ENCODE assay signal across 17 mouse cellular contexts in the genomic region with DNA sequence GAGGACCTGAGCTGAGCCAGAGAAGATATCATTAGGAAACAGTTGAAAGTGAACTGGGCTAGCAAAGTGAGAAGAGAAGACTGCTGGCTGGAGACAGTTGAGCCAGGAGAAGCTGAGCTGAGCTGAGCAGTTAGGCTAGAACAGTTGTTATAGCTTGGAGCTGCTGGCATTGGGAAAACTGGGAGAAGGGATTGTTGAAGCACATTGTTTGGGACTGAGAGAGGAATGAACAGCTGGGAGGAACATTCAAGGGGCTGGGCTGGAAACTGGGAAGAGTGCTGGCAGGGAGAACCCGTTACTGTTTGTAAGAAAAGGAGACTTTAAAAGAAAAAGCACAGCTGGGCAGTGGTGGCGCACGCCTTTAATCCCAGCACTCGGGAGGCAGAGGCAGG. TPM values are rescaled to one million over a fixed set of nuclear protein-coding genes. Genes with fewer than 3 reads are reported as not detected.
DNase-seq lines count a peak whose midpoint lies in the region; ATAC-seq and TF ChIP-seq lines count a peak whose summit lies in the region.
"Had no signal": no experiment of that assay in that cellular context is flagged by ENCODE, and none has a peak within 500 bp of the region (broad histone marks: within the 10 kb centered on the region; RNA-seq: fewer than 3 reads in every experiment).

No protein-coding gene starts in this region.

- TF ChIP-seq CTCF in gastrocnemius, adult 2 months (IDR thresholded peaks at IDR 0.05) = no peak

- intact Hi-C loops in gastrocnemius, adult 2 months (cut with DNase I) = no loop called here

- peak overlapping the region; percentile 21 for H3K4me3 ChIP-seq in gastrocnemius, adult 2 months
- no peak overlapping the region for H3K4me3 ChIP-seq in limb, embryonic 14.5 days (replicated peaks; ENCODE audit: low read length)
- no peak overlapping the region for H3K4me3 ChIP-seq in limb, embryonic 10.5 days
- no peak overlapping the region for H3K4me3 ChIP-seq in heart, embryonic 14.5 days (ENCODE audit: control insufficient read depth in 1 of 2, insufficient read depth in 1 of 2, low read depth in 1 of 2, low read length in 2 of 2)
- H3K4me3 ChIP-seq in kidney, embryonic 16.5 days (ENCODE audit: low read length) = no peak overlapping the region
- H3K4me3 ChIP-seq: hindbrain, embryonic 13.5 days; liver, embryonic 15.5 days had no signal

- peaks cover 33% of the 10 kb centered on the region for H3K36me3 ChIP-seq in limb, embryonic 14.5 days (ENCODE audit: control insufficient read depth, insufficient read depth, low read length)
- peaks cover 42% of the 10 kb centered on the region for H3K36me3 ChIP-seq in limb, embryonic 10.5 days
- H3K36me3 ChIP-seq in heart, embryonic 14.5 days (ENCODE audit: control insufficient read depth, insufficient read depth, low read length) = peaks cover 34% of the 10 kb centered on the region
- peaks cover 31% of the 10 kb centered on the region for H3K36me3 ChIP-seq in kidney, embryonic 16.5 days (ENCODE audit: insufficient read depth, low read length)

- no peak for TF ChIP-seq POLR2A in limb, embryonic 14.5 days (IDR thresholded peaks at IDR 0.05; ENCODE audit: borderline replicate concordance, extremely low read depth, insufficient read depth, insufficient read length)

- peak; percentile 33 for DNase-seq in gastrocnemius, adult 2 months
- DNase-seq in gastrocnemius, adult 18-20 months (ENCODE audit: low spot score) = no peak
- DNase-seq in limb, embryonic 14.5 days (ENCODE audit: low spot score) = no peak
- DNase-seq in limb, embryonic 10.5 days (ENCODE audit: low spot score) = no peak
- DNase-seq in lung, postnatal 10 days = peak; percentile 64
- DNase-seq in adrenal gland, adult 2 months = no peak
- DNase-seq: adrenal gland, postnatal 25 days; cerebellum, adult 9-11 months; kidney, postnatal 4 days; thymus, postnatal 14 days had no signal

- WGBS in limb, embryonic 14.5 days = 80% methylated on average over 4 of the region's 4 CpGs
- 90% methylated on average over 4 of the region's 4 CpGs for WGBS in limb, embryonic 10.5 days
- WGBS in heart, embryonic 14.5 days = 75% methylated on average over 4 of the region's 4 CpGs
- WGBS in kidney, embryonic 16.5 days = 78% methylated on average over 4 of the region's 4 CpGs

- peak; percentile 9; the same call in 1 of the 2 replicates for ATAC-seq in limb, embryonic 14.5 days (ENCODE audit: low FRiP score, low read depth)
- no peak for ATAC-seq in heart, embryonic 14.5 days (ENCODE audit: insufficient number of reproducible peaks, insufficient read depth, low FRiP score, low read depth)
- no peak for ATAC-seq in kidney, embryonic 16.5 days (ENCODE audit: low FRiP score, low TSS enrichment)
- ATAC-seq: forebrain, embryonic 16.5 days; intestine, embryonic 16.5 days had no signal

- no peak overlapping the region for H3K4me2 ChIP-seq in limb, embryonic 14.5 days (replicated peaks; ENCODE audit: low read depth, low read length, severe bottlenecking)
- H3K4me2 ChIP-seq in heart, embryonic 14.5 days (ENCODE audit: low read length) = peak overlapping the region; percentile 20; the same call in 1 of the 2 replicates
- H3K4me2 ChIP-seq in kidney, embryonic 16.5 days (replicated peaks; ENCODE audit: low read depth, low read length) = no peak overlapping the region
- H3K4me2 ChIP-seq: hindbrain, embryonic 13.5 days; liver, embryonic 15.5 days had no signal

- peak overlapping the region; percentile 83 for H3K27ac ChIP-seq in gastrocnemius, adult 2 months
- no peak overlapping the region for H3K27ac ChIP-seq in limb, embryonic 14.5 days (replicated peaks; ENCODE audit: low read depth, low read length)
- H3K27ac ChIP-seq in limb, embryonic 10.5 days = no peak overlapping the region
- peak overlapping the region; percentile 74 to 82 for H3K27ac ChIP-seq in heart, embryonic 14.5 days (replicated peaks in 1 of 2; ENCODE audit: control insufficient read depth in 1 of 2, insufficient read depth in 1 of 2, low read depth in 2 of 2, low read length in 2 of 2)
- no peak overlapping the region for H3K27ac ChIP-seq in kidney, embryonic 16.5 days (ENCODE audit: low read length)
- H3K27ac ChIP-seq: hindbrain, embryonic 13.5 days; liver, embryonic 15.5 days had no signal

- H3K9ac ChIP-seq in limb, embryonic 14.5 days (ENCODE audit: low read depth, low read length, severe bottlenecking) = no peak overlapping the region
- H3K9ac ChIP-seq in heart, embryonic 14.5 days (ENCODE audit: low read length) = 0 out of 2 replicates have a peak overlapping the region, but pooled peaks have one; percentile 9
- no peak overlapping the region for H3K9ac ChIP-seq in kidney, embryonic 16.5 days (replicated peaks; ENCODE audit: low read length)
- H3K9ac ChIP-seq: hindbrain, embryonic 13.5 days; liver, embryonic 15.5 days had no signal

- no peaks in the 10 kb centered on the region for H3K4me1 ChIP-seq in limb, embryonic 14.5 days (ENCODE audit: control insufficient read depth, insufficient read depth, low read length)
- H3K4me1 ChIP-seq in limb, embryonic 10.5 days = 0 out of 2 replicates have a peak, but pooled peaks cover 6% of the 10 kb centered on the region
- peaks cover 0 to 3% of the 10 kb centered on the region in 2 experiments; a peak in 3 of 4 replicates for H3K4me1 ChIP-seq in heart, embryonic 14.5 days (ENCODE audit: control insufficient read depth in 2 of 2, insufficient read depth in 2 of 2, low read length in 2 of 2)
- no peaks in the 10 kb centered on the region for H3K4me1 ChIP-seq in kidney, embryonic 16.5 days (ENCODE audit: insufficient read depth, low read length)
- H3K4me1 ChIP-seq: hindbrain, embryonic 13.5 days had no signal

- H3K9me3 ChIP-seq in limb, embryonic 14.5 days (ENCODE audit: control insufficient read depth, low read length) = no peaks in the 10 kb centered on the region
- H3K9me3 ChIP-seq in limb, embryonic 10.5 days (replicated peaks) = no peaks in the 10 kb centered on the region
- H3K9me3 ChIP-seq in heart, embryonic 14.5 days (ENCODE audit: control insufficient read depth, low read length) = peaks cover 15% of the 10 kb centered on the region
- H3K9me3 ChIP-seq in kidney, embryonic 16.5 days (ENCODE audit: low read length) = no peaks in the 10 kb centered on the region; the same call in 1 of the 2 replicates
- H3K9me3 ChIP-seq: hindbrain, embryonic 13.5 days; liver, embryonic 15.5 days had no signal

- H3K27me3 ChIP-seq in limb, embryonic 14.5 days (ENCODE audit: control insufficient read depth, insufficient read depth, low read length) = no peaks in the 10 kb centered on the region
- no peaks in the 10 kb centered on the region for H3K27me3 ChIP-seq in limb, embryonic 10.5 days (ENCODE audit: low read depth, poor library complexity, severe bottlenecking)
- H3K27me3 ChIP-seq in heart, embryonic 14.5 days (ENCODE audit: control insufficient read depth, insufficient read depth, low read length) = no peaks in the 10 kb centered on the region
- no peaks in the 10 kb centered on the region for H3K27me3 ChIP-seq in kidney, embryonic 16.5 days (ENCODE audit: insufficient read depth, low read length)
- H3K27me3 ChIP-seq: CH12.LX; hindbrain, embryonic 13.5 days; liver, embryonic 15.5 days had no signal

RNA-seq across cellular contexts. Expression of gene Zfp383, which starts 10.0 kb away (rescaled TPM):
- 1 to 10 TPM; 5.5 to 8.0 TPM for total RNA-seq in gastrocnemius, adult 2 months (2021)
- total RNA-seq in gastrocnemius, adult 18-20 months (2021) = 1 to 10 TPM; 4.2 to 4.6 TPM
- 13.8 and 13.9 TPM in 2 replicates for polyA plus RNA-seq in limb, embryonic 14.5 days (2012; rRNA removed)
- polyA plus RNA-seq in limb, embryonic 14.5 days (2014; fragmentation: Nextera tagmentation; extraction: Ambion mirVana) = 9.5 and 10.5 TPM in 2 replicates
- 3.4 and 4.7 TPM in 2 replicates for polyA plus RNA-seq in limb, embryonic 10.5 days (2016; fragmentation: Nextera tagmentation; extraction: Ambion mirVana)
- polyA plus RNA-seq in heart, embryonic 14.5 days (2014; fragmentation: Nextera tagmentation; extraction: Ambion mirVana) = 4.1 and 4.2 TPM in 2 replicates
- total RNA-seq in adrenal gland, adult 2 months (2021) = 1 to 10 TPM; 4.0 to 7.8 TPM
- polyA plus RNA-seq in adrenal gland, adult 2 months (2012; rRNA removed) = 0.26 and 0.39 TPM in 2 replicates
- 5.3 and 5.7 TPM in 2 replicates for polyA plus RNA-seq in kidney, embryonic 16.5 days (2015; fragmentation: Nextera tagmentation; extraction: Ambion mirVana)

RNA-seq across cellular contexts. Expression of gene Zfp27, which starts 11.7 kb away (rescaled TPM):
- total RNA-seq in gastrocnemius, adult 2 months (2021) = 1 to 10 TPM; 8.6 to 8.8 TPM
- 1 to 10 TPM; 7.9 to 8.1 TPM for total RNA-seq in gastrocnemius, adult 18-20 months (2021)
- 10.1 and 11.9 TPM in 2 replicates for polyA plus RNA-seq in limb, embryonic 14.5 days (2012; rRNA removed)
- 13.6 and 14.4 TPM in 2 replicates for polyA plus RNA-seq in limb, embryonic 14.5 days (2014; fragmentation: Nextera tagmentation; extraction: Ambion mirVana)
- 10.4 and 11.9 TPM in 2 replicates for polyA plus RNA-seq in limb, embryonic 10.5 days (2016; fragmentation: Nextera tagmentation; extraction: Ambion mirVana)
- 8.7 and 9.2 TPM in 2 replicates for polyA plus RNA-seq in heart, embryonic 14.5 days (2014; fragmentation: Nextera tagmentation; extraction: Ambion mirVana)
- total RNA-seq in adrenal gland, adult 2 months (2021) = 10 to 100 TPM in 1 of 2 experiments, 1 to 10 TPM in 1; 9.7 to 11.1 TPM
- 0.90 and 0.91 TPM in 2 replicates for polyA plus RNA-seq in adrenal gland, adult 2 months (2012; rRNA removed)
- 12.0 and 12.1 TPM in 2 replicates for polyA plus RNA-seq in kidney, embryonic 16.5 days (2015; fragmentation: Nextera tagmentation; extraction: Ambion mirVana)

RNA-seq across cellular contexts. Expression of gene Zfp74, which starts 35.8 kb away (rescaled TPM):
- 1 to 10 TPM; 5.7 to 6.6 TPM for total RNA-seq in gastrocnemius, adult 2 months (2021)
- 1 to 10 TPM; 5.4 to 6.4 TPM for total RNA-seq in gastrocnemius, adult 18-20 months (2021)
- polyA plus RNA-seq in limb, embryonic 14.5 days (2012; rRNA removed) = 8.1 and 11.0 TPM in 2 replicates
- 10.5 and 13.7 TPM in 2 replicates for polyA plus RNA-seq in limb, embryonic 14.5 days (2014; fragmentation: Nextera tagmentation; extraction: Ambion mirVana)
- polyA plus RNA-seq in limb, embryonic 10.5 days (2016; fragmentation: Nextera tagmentation; extraction: Ambion mirVana) = 11.5 and 15.9 TPM in 2 replicates
- 8.0 and 8.6 TPM in 2 replicates for polyA plus RNA-seq in heart, embryonic 14.5 days (2014; fragmentation: Nextera tagmentation; extraction: Ambion mirVana)
- 10 to 100 TPM in 1 of 2 experiments, 1 to 10 TPM in 1; 9.6 to 10.3 TPM for total RNA-seq in adrenal gland, adult 2 months (2021)
- polyA plus RNA-seq in adrenal gland, adult 2 months (2012; rRNA removed) = 21.1 and 24.4 TPM in 2 replicates
- 11.4 and 14.2 TPM in 2 replicates for polyA plus RNA-seq in kidney, embryonic 16.5 days (2015; fragmentation: Nextera tagmentation; extraction: Ambion mirVana)

RNA-seq across cellular contexts. Expression of gene Zfp420, which starts 58.3 kb away (rescaled TPM):
- 1 to 10 TPM; 2.8 to 4.3 TPM for total RNA-seq in gastrocnemius, adult 2 months (2021)
- 1 to 10 TPM; 2.9 to 3.7 TPM for total RNA-seq in gastrocnemius, adult 18-20 months (2021)
- polyA plus RNA-seq in limb, embryonic 14.5 days (2012; rRNA removed) = 11.8 and 13.2 TPM in 2 replicates
- 8.0 and 9.0 TPM in 2 replicates for polyA plus RNA-seq in limb, embryonic 14.5 days (2014; fragmentation: Nextera tagmentation; extraction: Ambion mirVana)
- 7.2 and 10.6 TPM in 2 replicates for polyA plus RNA-seq in limb, embryonic 10.5 days (2016; fragmentation: Nextera tagmentation; extraction: Ambion mirVana)
- 3.8 and 4.0 TPM in 2 replicates for polyA plus RNA-seq in heart, embryonic 14.5 days (2014; fragmentation: Nextera tagmentation; extraction: Ambion mirVana)
- 1 to 10 TPM; 5.2 to 5.8 TPM for total RNA-seq in adrenal gland, adult 2 months (2021)
- polyA plus RNA-seq in adrenal gland, adult 2 months (2012; rRNA removed) = 0.29 and 0.57 TPM in 2 replicates
- 8.0 and 9.3 TPM in 2 replicates for polyA plus RNA-seq in kidney, embryonic 16.5 days (2015; fragmentation: Nextera tagmentation; extraction: Ambion mirVana)

Comparison
In these comparisons a context has a peak if more than half of its experiments do, and no peak if none do; other contexts are left out.
1. DNase-seq: peak in gastrocnemius, adult 2 months (single experiment) and lung, postnatal 10 days (single experiment); none in gastrocnemius, adult 18-20 months (single experiment), limb, embryonic 14.5 days (single experiment), limb, embryonic 10.5 days (single experiment) and adrenal gland, adult 2 months (single experiment).
2. H3K27ac ChIP-seq: peak in gastrocnemius, adult 2 months (single experiment) and heart, embryonic 14.5 days (2 of 2); none in limb, embryonic 14.5 days (single experiment), limb, embryonic 10.5 days (single experiment) and kidney, embryonic 16.5 days (single experiment).